Mouse (Mus musculus): ENCODE data around the gene Eif2b3. TPM values are rescaled to one million over a fixed set of nuclear protein-coding genes. Genes with fewer than 3 reads are reported as not detected.

Eif2b3 gene
- polyA plus RNA-seq (2012; fragmentation: generic; extraction: Trizol): 41.6 TPM
- long read RNA-seq, experiment 1, transcript Eif2b3-203 (12 exons, 1,555 nt): major isoform, 42 of 53 reads
- long read RNA-seq, experiment 1, partial matches to known transcripts: 8 of 53 reads
- long read RNA-seq, experiment 1, other reads (novel, unspliced or antisense): 3 of 53 reads
- long read RNA-seq, experiment 2, transcript Eif2b3-203 (12 exons, 1,555 nt): major isoform, 145 of 155 reads
- long read RNA-seq, experiment 2, partial matches to known transcripts: 3 of 155 reads
- long read RNA-seq, experiment 2, other reads (novel, unspliced or antisense): 6 of 155 reads

DNA sequence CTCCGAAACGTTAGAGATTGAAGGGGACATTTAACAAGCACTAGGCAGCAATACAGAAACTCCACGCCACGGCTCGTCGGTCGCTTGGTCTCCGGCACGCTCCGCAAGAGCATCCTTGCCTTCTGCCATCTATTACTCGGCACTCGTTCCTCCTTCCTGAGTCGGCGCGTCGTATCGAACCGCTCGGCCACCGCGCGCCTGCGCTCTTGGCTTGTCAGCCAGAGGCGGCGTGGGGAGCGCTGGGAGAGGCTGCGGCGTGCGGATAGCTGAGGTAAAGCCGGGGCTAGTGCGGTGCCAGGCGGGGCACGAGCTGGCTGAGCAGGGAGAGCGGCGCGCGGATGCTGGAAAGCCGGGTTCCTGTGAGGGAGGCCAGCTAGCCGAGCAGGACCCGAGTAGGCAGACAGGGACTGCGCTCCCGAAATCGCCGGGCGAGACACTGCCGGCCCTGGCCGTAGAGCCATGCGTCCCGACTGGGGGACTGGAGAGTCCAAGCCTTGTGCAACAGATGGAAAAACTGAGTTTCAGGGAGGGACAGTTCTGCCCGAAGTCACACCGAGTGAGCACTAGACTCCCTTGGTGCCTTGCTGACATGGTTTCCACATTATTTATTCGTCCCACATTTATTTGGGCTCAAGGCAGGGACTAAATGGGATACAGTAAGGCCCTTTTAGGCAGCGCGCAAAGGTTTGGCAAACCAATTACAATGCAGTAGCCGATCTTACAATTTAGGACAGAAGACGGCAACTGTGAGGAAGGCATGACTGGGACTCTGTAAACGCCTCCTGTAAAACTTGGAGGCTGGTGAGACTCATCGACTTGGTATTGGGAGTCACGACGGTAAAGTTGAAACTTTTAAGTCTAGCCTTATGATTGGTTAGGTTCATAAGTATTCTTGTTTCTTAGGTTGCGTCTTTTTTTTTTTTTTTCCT is at the start of gene Eif2b3:
TSS of gene Eif2b3 (plus strand) at position 197 of the 929 bp plus-strand sequence.
- Histone ChIP-seq H3K79me3 (ENCODE audit: low read depth) (peaks cover 15% of the 10 kb centered on the region), H3ac (ENCODE audit: control insufficient read depth, insufficient read length, low read depth) (peak within 1 kb of the TSS; percentile 79), H3K79me2 (ENCODE audit: control insufficient read depth, insufficient read depth) (peaks cover 38% of the 10 kb centered on the region), H3K36me3 (ENCODE audit: control insufficient read depth, insufficient read depth) (peaks cover 21% of the 10 kb centered on the region), H3K27me3 (ENCODE audit: control insufficient read depth, insufficient read depth, insufficient read length) (no peaks in the 10 kb centered on the region), H3K4me3 (ENCODE audit: insufficient read depth, poor library complexity, severe bottlenecking) (peak within 1 kb of the TSS; percentile 65)
- TF ChIP-seq MAX (IDR thresholded peaks at IDR 0.05): peak; percentile 82
- no peak for TF ChIP-seq USF1 (IDR thresholded peaks at IDR 0.05; ENCODE audit: low read depth)
- TF ChIP-seq CEBPB (IDR thresholded peaks at IDR 0.05; ENCODE audit: low read depth): peak; percentile 14
- no peak for TF ChIP-seq MYOG (IDR thresholded peaks at IDR 0.05; ENCODE audit: control insufficient read depth, extremely low read depth, insufficient read length)

DNA sequence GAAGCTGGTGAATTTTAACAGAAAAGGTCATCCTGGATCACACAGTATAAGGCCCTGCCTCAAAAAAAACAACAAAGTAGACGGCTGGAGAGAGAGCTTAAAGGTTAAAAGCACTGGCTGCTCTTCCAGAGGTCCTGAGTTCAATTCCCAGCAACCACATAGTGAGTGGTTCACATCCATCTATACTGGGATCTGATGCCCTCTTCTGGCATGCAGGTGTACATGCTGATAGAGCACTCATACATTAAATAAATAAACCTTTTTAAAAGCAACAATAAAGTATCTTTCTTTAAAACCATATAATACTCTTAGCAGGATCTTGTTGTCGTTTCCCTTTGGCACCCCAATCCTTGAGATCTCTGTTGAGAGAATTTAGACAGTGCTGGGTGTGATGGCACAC is 42.7 kb upstream of the Eif2b3 start:
- no peak for TF ChIP-seq FOSL1 (IDR thresholded peaks at IDR 0.05; ENCODE audit: insufficient read depth, low read length, poor library complexity, severe bottlenecking)
- no peak for TF ChIP-seq MYOD1 (IDR thresholded peaks at IDR 0.05; ENCODE audit: control insufficient read depth, insufficient read length, low read depth)
- no peak for TF ChIP-seq CEBPB (IDR thresholded peaks at IDR 0.05; ENCODE audit: low read depth)
- no peak for TF ChIP-seq CTCF (IDR thresholded peaks at IDR 0.05; ENCODE audit: control insufficient read depth, insufficient read depth, insufficient read length)
- no peak for TF ChIP-seq USF1 (IDR thresholded peaks at IDR 0.05; ENCODE audit: low read depth)
- no peak for TF ChIP-seq MYOG (IDR thresholded peaks at IDR 0.05; ENCODE audit: control insufficient read depth, extremely low read depth, insufficient read length)
- TF ChIP-seq MAX (IDR thresholded peaks at IDR 0.05): no peak
- Histone ChIP-seq H3K4me3 (ENCODE audit: insufficient read depth, poor library complexity, severe bottlenecking) (no peak overlapping the region), H3ac (ENCODE audit: control insufficient read depth, insufficient read length, low read depth) (no peak overlapping the region), H3K79me2 (ENCODE audit: control insufficient read depth, insufficient read depth) (no peaks in the 10 kb centered on the region), H3K36me3 (ENCODE audit: control insufficient read depth, insufficient read depth) (no peaks in the 10 kb centered on the region), H3K27me3 (ENCODE audit: control insufficient read depth, insufficient read depth, insufficient read length) (peaks cover 43% of the 10 kb centered on the region), H3K79me3 (ENCODE audit: low read depth) (no peaks in the 10 kb centered on the region)

DNA sequence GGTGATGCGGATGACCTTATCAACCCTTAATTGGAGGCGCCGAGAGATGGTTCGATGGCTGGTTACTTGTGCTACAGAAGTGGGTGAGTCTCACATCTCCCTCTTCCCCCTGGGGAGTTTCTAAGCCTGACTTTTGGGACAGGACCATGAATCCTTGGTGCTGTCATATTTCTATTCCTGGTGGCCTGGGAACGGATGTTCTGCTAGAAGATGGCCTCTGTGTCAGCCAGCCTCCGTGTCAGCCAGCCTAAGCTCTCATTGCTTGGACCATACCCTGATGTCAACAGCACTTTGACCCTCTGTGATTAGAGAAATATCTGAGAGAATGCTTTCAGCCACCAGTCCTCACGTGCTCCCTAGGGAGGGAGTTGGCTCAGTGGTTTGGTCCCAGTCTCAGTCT is 33.5 kb upstream of the Eif2b3 start:
- Histone ChIP-seq H3K79me2 (ENCODE audit: control insufficient read depth, insufficient read depth) (no peaks in the 10 kb centered on the region), H3K36me3 (ENCODE audit: control insufficient read depth, insufficient read depth) (no peaks in the 10 kb centered on the region), H3ac (ENCODE audit: control insufficient read depth, insufficient read length, low read depth) (no peak overlapping the region), H3K27me3 (ENCODE audit: control insufficient read depth, insufficient read depth, insufficient read length) (peaks cover 2% of the 10 kb centered on the region), H3K79me3 (ENCODE audit: low read depth) (no peaks in the 10 kb centered on the region), H3K4me3 (ENCODE audit: insufficient read depth, poor library complexity, severe bottlenecking) (no peak overlapping the region)
- TF ChIP-seq USF1 (IDR thresholded peaks at IDR 0.05; ENCODE audit: low read depth) (no peak), MYOD1 (IDR thresholded peaks at IDR 0.05; ENCODE audit: control insufficient read depth, insufficient read length, low read depth) (no peak), MYOG (IDR thresholded peaks at IDR 0.05; ENCODE audit: control insufficient read depth, extremely low read depth, insufficient read length) (no peak), CEBPB (IDR thresholded peaks at IDR 0.05; ENCODE audit: low read depth) (no peak), FOSL1 (IDR thresholded peaks at IDR 0.05; ENCODE audit: insufficient read depth, low read length, poor library complexity, severe bottlenecking) (no peak), MAX (IDR thresholded peaks at IDR 0.05) (no peak), CTCF (IDR thresholded peaks at IDR 0.05; ENCODE audit: control insufficient read depth, insufficient read depth, insufficient read length) (no peak)

DNA sequence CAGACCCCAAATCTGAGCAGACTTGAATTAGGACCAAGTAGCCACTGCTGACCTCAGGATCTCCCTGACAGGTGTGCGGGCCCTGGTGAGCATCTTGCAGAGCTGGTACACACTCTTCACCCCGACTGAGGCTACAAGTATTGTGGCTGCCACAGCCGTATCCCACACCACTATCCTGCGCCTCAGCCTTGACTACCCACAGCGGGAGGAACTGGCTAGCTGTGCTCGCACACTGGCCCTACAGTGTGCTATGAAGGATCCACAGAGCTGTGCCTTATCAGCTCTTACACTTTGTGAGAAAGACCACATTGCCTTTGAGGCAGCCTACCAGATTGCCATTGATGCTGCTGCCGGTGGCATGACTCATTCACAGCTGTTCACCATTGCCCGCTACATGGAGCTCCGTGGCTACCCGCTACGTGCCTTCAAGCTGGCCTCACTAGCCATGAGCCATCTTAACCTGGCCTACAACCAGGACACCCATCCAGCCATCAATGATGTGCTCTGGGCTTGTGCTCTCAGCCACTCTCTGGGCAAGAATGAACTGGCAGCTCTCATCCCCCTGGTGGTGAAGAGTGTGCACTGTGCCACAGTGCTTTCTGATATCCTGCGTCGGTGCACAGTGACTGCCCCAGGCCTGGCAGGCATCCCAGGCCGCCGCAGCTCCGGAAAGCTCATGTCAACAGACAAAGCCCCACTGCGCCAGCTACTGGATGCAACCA is 32.6 kb upstream of the Eif2b3 start:
- no peaks in the 10 kb centered on the region for H3K36me3 ChIP-seq (ENCODE audit: control insufficient read depth, insufficient read depth)

DNA sequence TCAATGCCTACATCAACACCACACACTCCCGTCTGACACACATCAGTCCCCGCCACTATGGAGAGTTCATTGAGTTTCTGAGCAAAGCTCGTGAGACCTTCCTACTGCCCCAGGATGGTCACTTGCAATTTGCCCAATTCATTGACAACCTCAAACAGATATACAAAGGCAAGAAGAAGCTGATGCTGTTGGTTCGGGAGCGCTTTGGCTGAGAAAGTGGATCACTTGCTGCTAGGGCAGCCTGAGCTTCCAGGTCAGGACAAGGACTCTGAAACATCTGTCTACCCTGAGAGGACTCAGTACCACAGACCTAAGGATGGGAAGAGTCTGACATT is 32.1 kb upstream of the Eif2b3 start:
- Histone ChIP-seq H3K79me2 (ENCODE audit: control insufficient read depth, insufficient read depth) (no peaks in the 10 kb centered on the region), H3K79me3 (ENCODE audit: low read depth) (no peaks in the 10 kb centered on the region), H3K4me3 (ENCODE audit: insufficient read depth, poor library complexity, severe bottlenecking) (no peak overlapping the region), H3K27me3 (ENCODE audit: control insufficient read depth, insufficient read depth, insufficient read length) (no peaks in the 10 kb centered on the region), H3K36me3 (ENCODE audit: control insufficient read depth, insufficient read depth) (no peaks in the 10 kb centered on the region), H3ac (ENCODE audit: control insufficient read depth, insufficient read length, low read depth) (no peak overlapping the region)
- TF ChIP-seq MAX (IDR thresholded peaks at IDR 0.05) (no peak), CTCF (IDR thresholded peaks at IDR 0.05; ENCODE audit: control insufficient read depth, insufficient read depth, insufficient read length) (no peak), MYOD1 (IDR thresholded peaks at IDR 0.05; ENCODE audit: control insufficient read depth, insufficient read length, low read depth) (no peak), CEBPB (IDR thresholded peaks at IDR 0.05; ENCODE audit: low read depth) (no peak), USF1 (IDR thresholded peaks at IDR 0.05; ENCODE audit: low read depth) (no peak), MYOG (IDR thresholded peaks at IDR 0.05; ENCODE audit: control insufficient read depth, extremely low read depth, insufficient read length) (no peak), FOSL1 (IDR thresholded peaks at IDR 0.05; ENCODE audit: insufficient read depth, low read length, poor library complexity, severe bottlenecking) (no peak)

More for the DNA sequence above, 32.6 kb upstream of the Eif2b3 start:
- no peak overlapping the region for H3ac ChIP-seq (ENCODE audit: control insufficient read depth, insufficient read length, low read depth)
- no peaks in the 10 kb centered on the region for H3K79me2 ChIP-seq (ENCODE audit: control insufficient read depth, insufficient read depth)
- no peak overlapping the region for H3K4me3 ChIP-seq (ENCODE audit: insufficient read depth, poor library complexity, severe bottlenecking)
- no peaks in the 10 kb centered on the region for H3K27me3 ChIP-seq (ENCODE audit: control insufficient read depth, insufficient read depth, insufficient read length)
- no peaks in the 10 kb centered on the region for H3K79me3 ChIP-seq (ENCODE audit: low read depth)
- TF ChIP-seq FOSL1 (IDR thresholded peaks at IDR 0.05; ENCODE audit: insufficient read depth, low read length, poor library complexity, severe bottlenecking) (no peak), MYOD1 (IDR thresholded peaks at IDR 0.05; ENCODE audit: control insufficient read depth, insufficient read length, low read depth) (peak; percentile 97), CEBPB (IDR thresholded peaks at IDR 0.05; ENCODE audit: low read depth) (no peak), MAX (IDR thresholded peaks at IDR 0.05) (no peak), USF1 (IDR thresholded peaks at IDR 0.05; ENCODE audit: low read depth) (no peak), MYOG (IDR thresholded peaks at IDR 0.05; ENCODE audit: control insufficient read depth, extremely low read depth, insufficient read length) (no peak), CTCF (IDR thresholded peaks at IDR 0.05; ENCODE audit: control insufficient read depth, insufficient read depth, insufficient read length) (peak; percentile 59)
